Mouse (Mus musculus) limb, embryonic 15.5 days (tissue): ENCODE data around the gene Ccdc194. TPM values are rescaled to one million over a fixed set of nuclear protein-coding genes. Genes with fewer than 3 reads are reported as not detected.
"Not testable (repeated sequence)": the region's sequence is repeated elsewhere in the genome, so short reads cannot be mapped to it uniquely, and the experiment has no call there.

Experiments
- ATAC-seq: fragments of 200-750 bp; cut with Nextera tagmentation; 2 replicates; pipeline ENCODE4 v1.8.0; 2017; ENCODE audit warnings: low read depth, moderate TSS enrichment; ENCODE audit not compliant: insufficient number of reproducible peaks, low FRiP score, low TSS enrichment
- H3K27ac ChIP-seq: fragments of 300-500 bp; sonication (generic); 2 replicates; pipeline ENCODE4 v1.5.1; 2015; ENCODE audit warnings: moderate library complexity, mild to moderate bottlenecking, inconsistent platforms
- H3K27me3 ChIP-seq: fragments of 300-500 bp; sonication (generic); 2 replicates; pipeline ENCODE4 v1.6.1; 2015; ENCODE audit warnings: inconsistent platforms
- H3K36me3 ChIP-seq: fragments of 300-500 bp; sonication (generic); 2 replicates; pipeline ENCODE4 v1.6.1; 2015; ENCODE audit warnings: inconsistent platforms
- H3K4me1 ChIP-seq: fragments of 300-500 bp; sonication (generic); 2 replicates; pipeline ENCODE4 v1.6.1; 2015; ENCODE audit warnings: inconsistent platforms
- H3K4me2 ChIP-seq: fragments of 300-500 bp; sonication (generic); 2 replicates; pipeline ENCODE4 v1.6.1; 2015; ENCODE audit warnings: mild to moderate bottlenecking, inconsistent platforms
- H3K4me3 ChIP-seq: fragments of 300-500 bp; sonication (generic); 2 replicates; pipeline ENCODE4 v1.5.1; 2015; ENCODE audit warnings: mild to moderate bottlenecking, inconsistent platforms
- H3K9ac ChIP-seq: fragments of 300-500 bp; sonication (generic); 2 replicates; pipeline ENCODE4 v1.6.1; 2015; ENCODE audit warnings: inconsistent platforms
- H3K9me3 ChIP-seq: fragments of 300-500 bp; sonication (generic); 2 replicates; pipeline ENCODE4 v1.6.1; 2016; ENCODE audit warnings: inconsistent platforms
- WGBS: fragments of 180-500 bp; shearing (Covaris S2); methylation state at CpG from one replicate; pipeline ENCODE4 v1.1.7; 2015; 5-methylcytosine and 5-hydroxymethylcytosine counted together
- polyA plus RNA-seq: library from polyadenylated mRNA; unstranded; fragments of >200 nt; fragmentation: Nextera tagmentation; extraction: Ambion mirVana; gene quantifications from 2 replicates; pipeline ENCODE4 v1.2.1, GENCODE M21; 2015

The Ccdc194 gene
- polyA plus RNA-seq, 1 experiment from 2014 or later: 1.5 TPM

GRCm38 (mm10) chr8:71547590-71547989, 22.1 kb upstream of the Ccdc194 start:
- no peak overlapping the region for H3K4me3 ChIP-seq
- H3K9ac ChIP-seq: no peak overlapping the region
- 89% methylated on average over 6 of the region's 7 CpGs for WGBS
- H3K4me2 ChIP-seq: no peak overlapping the region
- H3K27ac ChIP-seq: no peak overlapping the region
- H3K27me3 ChIP-seq: no peaks in the 10 kb centered on the region
- peaks cover 10% of the 10 kb centered on the region for H3K4me1 ChIP-seq
- peaks cover 40% of the 10 kb centered on the region for H3K36me3 ChIP-seq
- no peaks in the 10 kb centered on the region for H3K9me3 ChIP-seq
- ATAC-seq: no peak

DNA sequence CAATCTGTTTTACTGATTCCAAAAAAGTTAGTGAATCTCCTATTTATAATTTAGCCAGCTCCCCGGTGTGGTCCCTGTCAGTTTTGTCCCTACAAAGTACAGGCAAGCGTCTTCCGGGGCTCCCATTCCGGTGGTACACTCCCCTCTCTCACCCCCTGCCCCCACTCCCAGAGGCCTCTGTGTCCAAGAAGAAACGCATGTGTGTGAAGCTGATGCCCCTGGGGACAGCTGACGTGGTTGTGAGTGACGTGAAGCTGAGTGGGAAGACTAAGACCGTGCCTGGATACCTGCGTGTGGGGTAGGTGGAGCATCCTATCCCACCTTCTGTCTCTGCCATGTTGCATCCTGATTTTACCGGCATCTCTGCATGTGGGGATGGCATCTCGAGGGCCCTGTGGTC, 19.5 kb upstream of the Ccdc194 start:
- Histone ChIP-seq H3K36me3 (peaks cover 40% of the 10 kb centered on the region), H3K27me3 (no peaks in the 10 kb centered on the region), H3K9me3 (no peaks in the 10 kb centered on the region), H3K4me1 (peaks cover 10% of the 10 kb centered on the region), H3K4me2 (no peak overlapping the region), H3K9ac (no peak overlapping the region), H3K4me3 (no peak overlapping the region), H3K27ac (no peak overlapping the region)
- WGBS: 88% methylated on average over 11 of the region's 11 CpGs
- no peak for ATAC-seq

DNA sequence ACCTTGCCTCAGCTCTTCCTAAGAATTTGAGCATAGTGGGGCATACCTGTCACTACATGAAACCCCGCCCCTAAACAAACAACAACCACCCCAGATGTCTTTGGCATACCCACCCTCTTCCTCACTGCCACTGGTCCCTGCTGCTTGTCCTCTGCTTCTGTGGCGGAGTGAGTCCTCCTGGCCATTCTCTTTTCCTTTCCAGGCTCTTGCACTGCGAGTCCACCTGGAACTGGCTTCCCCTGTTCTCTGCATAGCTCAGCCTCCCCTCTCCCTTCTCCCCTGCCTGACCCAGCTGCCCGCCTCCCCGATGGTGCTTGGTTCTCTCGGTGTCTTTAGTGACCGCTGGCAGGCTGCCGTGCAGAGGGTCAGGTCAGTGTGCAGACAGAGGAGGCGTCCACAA, 18.2 kb upstream of the Ccdc194 start:
- Histone ChIP-seq H3K4me3 (peak overlapping the region; percentile 87), H3K27me3 (no peaks in the 10 kb centered on the region), H3K36me3 (peaks cover 34% of the 10 kb centered on the region), H3K4me1 (peaks cover 10% of the 10 kb centered on the region), H3K27ac (no peak overlapping the region), H3K9ac (no peak overlapping the region; the same call in 1 of the 2 replicates), H3K9me3 (no peaks in the 10 kb centered on the region), H3K4me2 (peak overlapping the region; percentile 89)
- ATAC-seq: no peak
- WGBS: 86% methylated on average over 9 of the region's 9 CpGs

DNA sequence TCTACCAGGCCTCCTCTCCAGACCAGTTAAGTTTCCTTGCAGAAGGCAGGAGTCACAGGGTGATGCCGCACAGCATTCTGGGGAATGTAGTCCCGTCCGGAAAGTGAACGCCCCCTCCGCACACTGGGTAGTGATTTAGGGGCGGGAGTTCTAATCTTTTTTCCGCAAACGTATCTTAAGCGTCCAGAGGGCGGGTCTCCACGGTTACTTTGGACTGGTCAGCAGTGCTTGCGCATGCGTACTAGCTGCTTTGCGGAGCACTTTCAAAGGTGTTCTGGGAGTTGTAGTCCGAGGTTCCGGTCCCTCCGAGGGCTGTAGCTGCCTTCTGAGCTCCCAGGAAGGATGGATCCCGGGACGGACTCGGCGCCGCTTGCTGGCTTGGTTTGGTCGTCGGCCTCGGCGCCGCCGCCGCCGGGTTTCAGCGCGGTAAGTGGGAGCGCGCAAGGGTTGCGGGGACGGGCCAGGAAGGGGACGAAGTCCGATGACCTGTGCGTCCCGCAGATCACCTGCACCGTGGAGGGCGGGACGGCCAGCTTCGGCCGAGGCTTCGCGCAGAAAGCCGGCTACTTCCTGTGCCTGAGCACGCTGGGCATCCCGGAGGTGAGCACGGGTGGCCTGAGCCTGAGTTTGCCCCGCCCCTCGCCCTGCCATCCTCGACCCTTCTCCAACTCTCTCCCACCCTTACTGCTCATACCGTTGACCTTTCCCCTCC, 17.3 kb upstream of the Ccdc194 start, which contains the start of gene Mvb12a:
Gene Mvb12a (plus strand): TSS at position 291 of the 712 bp plus-strand sequence.
- Histone ChIP-seq H3K4me3 (peak within 1 kb of the TSS; percentile 87), H3K27me3 (no peaks in the 10 kb centered on the region)
- ATAC-seq: peak; percentile 95

GRCm38 (mm10) chr8:71537028-71537867, 11.7 kb upstream of the Ccdc194 start, which contains the start of gene Bst2:
Gene Bst2 (minus strand): TSS chr8:71537456.
- H3K27ac ChIP-seq: peak within 1 kb of the TSS; percentile 78
- peak within 1 kb of the TSS; percentile 72 for H3K4me2 ChIP-seq
- peaks cover 13% of the 10 kb centered on the region for H3K4me1 ChIP-seq
- no peaks in the 10 kb centered on the region for H3K9me3 ChIP-seq
- 1% methylated on average over 37 of the region's 37 CpGs for WGBS
- H3K9ac ChIP-seq: peak within 1 kb of the TSS; percentile 35; the same call in 1 of the 2 replicates
- no peaks in the 10 kb centered on the region for H3K27me3 ChIP-seq
- no peaks in the 10 kb centered on the region for H3K36me3 ChIP-seq
- peak within 1 kb of the TSS; percentile 47 for H3K4me3 ChIP-seq
- ATAC-seq: peak; percentile 65; the same call in 1 of the 2 replicates

More for the DNA sequence above, 17.3 kb upstream of the Ccdc194 start, which contains the start of gene Mvb12a:
- H3K9me3 ChIP-seq: no peaks in the 10 kb centered on the region
- H3K9ac ChIP-seq: peak within 1 kb of the TSS; percentile 82
- H3K36me3 ChIP-seq: peaks cover 26% of the 10 kb centered on the region
- H3K4me2 ChIP-seq: peak within 1 kb of the TSS; percentile 89
- peak within 1 kb of the TSS; percentile 72 for H3K27ac ChIP-seq
- H3K4me1 ChIP-seq: peaks cover 14% of the 10 kb centered on the region
- under 1% methylated on average over 55 of the region's 55 CpGs for WGBS

GRCm38 (mm10) chr8:71535663-71536062, 10.2 kb upstream of the Ccdc194 start:
- H3K4me2 ChIP-seq: no peak overlapping the region
- no peaks in the 10 kb centered on the region for H3K36me3 ChIP-seq
- H3K4me3 ChIP-seq: no peak overlapping the region
- no peak overlapping the region for H3K9ac ChIP-seq
- H3K4me1 ChIP-seq: peaks cover 13% of the 10 kb centered on the region
- ATAC-seq: no peak
- H3K27me3 ChIP-seq: no peaks in the 10 kb centered on the region
- 56% methylated on average over 5 of the region's 5 CpGs for WGBS
- H3K27ac ChIP-seq: no peak overlapping the region
- H3K9me3 ChIP-seq: no peaks in the 10 kb centered on the region

DNA sequence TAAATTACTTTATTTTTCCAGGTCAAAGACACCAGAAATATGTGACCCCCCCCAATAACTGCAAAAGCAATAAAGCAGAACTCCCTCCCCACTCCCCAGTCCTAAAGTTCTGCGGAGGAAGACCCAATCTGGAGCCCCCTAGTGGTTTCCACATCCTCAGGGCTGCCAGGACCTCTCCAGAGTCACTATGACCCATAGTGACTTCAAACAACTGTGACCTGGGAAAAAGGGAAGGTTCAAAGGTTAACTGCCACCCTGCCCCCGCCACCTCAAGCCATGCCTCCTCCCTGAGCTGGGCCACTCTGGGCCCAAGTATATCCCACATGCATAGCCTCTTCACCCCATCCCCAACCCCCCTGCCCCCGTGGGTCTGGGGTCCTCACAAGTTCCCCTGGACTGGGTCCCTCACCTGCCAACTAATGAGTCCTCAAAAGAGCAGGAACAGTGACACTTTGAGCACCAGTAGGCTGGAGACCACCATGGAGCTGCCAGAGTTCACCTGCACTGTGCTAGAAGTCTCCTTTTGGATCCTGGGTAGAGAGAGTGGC, 8.8 kb upstream of the Ccdc194 start:
- H3K4me1 ChIP-seq: peaks cover 13% of the 10 kb centered on the region
- 40% methylated on average over 3 of the region's 3 CpGs for WGBS
- no peaks in the 10 kb centered on the region for H3K36me3 ChIP-seq
- H3K27me3 ChIP-seq: no peaks in the 10 kb centered on the region
- H3K9ac ChIP-seq: no peak overlapping the region
- no peak overlapping the region for H3K4me2 ChIP-seq
- no peak for ATAC-seq
- no peaks in the 10 kb centered on the region for H3K9me3 ChIP-seq
- H3K4me3 ChIP-seq: no peak overlapping the region
- H3K27ac ChIP-seq: no peak overlapping the region

DNA sequence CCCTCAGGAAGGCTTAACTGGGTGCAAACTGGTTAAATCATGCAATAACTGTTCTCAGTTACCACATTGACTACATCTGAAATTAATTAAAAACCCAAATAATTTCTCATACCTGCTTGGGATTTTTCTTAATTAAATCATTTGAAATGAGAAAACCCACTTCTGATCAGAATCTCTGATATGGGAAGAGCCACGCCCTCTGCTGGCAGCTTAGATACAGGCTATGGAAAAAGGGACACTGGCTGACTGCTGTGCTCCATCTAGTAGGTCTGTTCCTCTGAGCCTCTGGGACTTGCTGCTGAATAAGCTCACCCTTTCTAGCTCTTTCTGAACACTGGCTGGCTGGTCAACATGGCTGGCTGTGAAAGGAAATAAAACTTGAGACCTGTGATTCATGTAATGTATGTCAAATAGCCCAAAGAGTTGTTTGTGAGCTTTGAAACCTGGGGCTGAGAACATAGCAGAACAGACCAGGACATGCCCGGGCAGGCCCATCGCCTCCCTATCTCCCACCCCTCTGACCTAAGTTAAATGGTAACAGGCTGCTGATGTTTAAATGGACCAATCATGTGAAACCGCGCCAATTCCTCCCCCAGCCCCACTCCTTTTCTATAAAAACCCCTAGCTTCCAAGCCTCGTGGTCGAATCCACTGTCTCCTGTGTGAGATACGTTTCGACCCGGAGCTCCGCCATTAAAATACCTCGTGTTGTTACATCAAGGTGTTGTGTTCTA, 5.4 kb upstream of the Ccdc194 start:
- 72% methylated on average over 7 of the region's 12 CpGs for WGBS
- H3K4me2 ChIP-seq, H3K9ac ChIP-seq, ATAC-seq, H3K27ac ChIP-seq, H3K9me3 ChIP-seq, H3K4me3 ChIP-seq, H3K36me3 ChIP-seq: not testable (repeated sequence)
- peaks cover 12% of the 10 kb centered on the region for H3K27me3 ChIP-seq
- H3K4me1 ChIP-seq: peaks cover 13% of the 10 kb centered on the region

- peaks cover 33% of the 10 kb centered on the region for H3K27me3 ChIP-seq
- ATAC-seq: no peak
- H3K4me1 ChIP-seq: peaks cover 22% of the 10 kb centered on the region
- H3K4me3 ChIP-seq: no peak overlapping the region
- H3K4me2 ChIP-seq: no peak overlapping the region
- H3K9me3 ChIP-seq: no peaks in the 10 kb centered on the region
- no peaks in the 10 kb centered on the region for H3K36me3 ChIP-seq
- H3K27ac ChIP-seq: peak overlapping the region; percentile 59
- H3K9ac ChIP-seq: no peak overlapping the region
- 78% methylated on average over 11 of the region's 11 CpGs for WGBS
Measured at GRCm38 (mm10) chr8:71528362-71529073, 3.0 kb upstream of the Ccdc194 start.

DNA sequence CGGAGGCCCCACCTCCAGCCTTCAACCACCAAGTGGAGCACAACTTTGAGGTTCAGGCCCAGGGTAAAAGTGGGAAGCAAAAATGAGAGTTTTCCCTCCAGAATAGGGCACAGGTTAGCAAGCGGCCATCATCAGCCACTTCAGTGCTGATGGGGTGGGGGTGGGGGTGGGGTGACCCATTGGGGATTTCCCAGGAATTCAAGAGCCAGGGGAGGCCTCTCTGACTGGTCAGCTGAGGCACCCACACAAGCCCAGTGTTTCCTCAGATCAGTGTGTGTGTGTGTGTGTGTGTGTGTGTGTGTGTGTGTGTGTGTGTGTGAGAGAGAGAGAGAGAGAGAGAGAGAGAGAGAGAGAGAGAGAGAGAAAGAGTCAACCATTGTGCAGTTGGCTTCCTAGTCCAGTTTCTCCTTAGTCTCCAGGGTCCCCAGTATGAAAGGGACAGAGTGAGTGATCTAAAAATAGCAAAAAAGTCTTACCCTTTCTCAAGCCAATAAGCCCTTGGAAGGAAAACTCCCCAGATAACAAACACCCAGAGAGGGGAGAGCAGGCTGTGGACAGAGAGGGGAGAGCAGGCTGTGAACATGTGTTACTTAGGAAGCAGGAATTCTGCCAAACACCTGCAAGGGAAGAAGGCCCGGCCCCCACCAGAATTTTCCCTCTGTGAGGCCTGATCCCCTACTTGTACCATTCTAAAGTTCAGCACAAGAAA, 1.8 kb upstream of the Ccdc194 start:
- H3K9ac ChIP-seq: no peak overlapping the region; the same call in 1 of the 2 replicates
- no peak for ATAC-seq
- H3K4me2 ChIP-seq: no peak overlapping the region
- H3K4me1 ChIP-seq: peaks cover 22% of the 10 kb centered on the region
- H3K9me3 ChIP-seq: no peaks in the 10 kb centered on the region
- WGBS: 45% methylated on average over 3 of the region's 3 CpGs
- peaks cover 39% of the 10 kb centered on the region for H3K27me3 ChIP-seq
- H3K27ac ChIP-seq: peak overlapping the region; percentile 47
- no peak overlapping the region for H3K4me3 ChIP-seq
- H3K36me3 ChIP-seq: no peaks in the 10 kb centered on the region
